Mouse (Mus musculus): ENCODE results near the gene 4930404N11Rik.

Gene 4930404N11Rik

DNA sequence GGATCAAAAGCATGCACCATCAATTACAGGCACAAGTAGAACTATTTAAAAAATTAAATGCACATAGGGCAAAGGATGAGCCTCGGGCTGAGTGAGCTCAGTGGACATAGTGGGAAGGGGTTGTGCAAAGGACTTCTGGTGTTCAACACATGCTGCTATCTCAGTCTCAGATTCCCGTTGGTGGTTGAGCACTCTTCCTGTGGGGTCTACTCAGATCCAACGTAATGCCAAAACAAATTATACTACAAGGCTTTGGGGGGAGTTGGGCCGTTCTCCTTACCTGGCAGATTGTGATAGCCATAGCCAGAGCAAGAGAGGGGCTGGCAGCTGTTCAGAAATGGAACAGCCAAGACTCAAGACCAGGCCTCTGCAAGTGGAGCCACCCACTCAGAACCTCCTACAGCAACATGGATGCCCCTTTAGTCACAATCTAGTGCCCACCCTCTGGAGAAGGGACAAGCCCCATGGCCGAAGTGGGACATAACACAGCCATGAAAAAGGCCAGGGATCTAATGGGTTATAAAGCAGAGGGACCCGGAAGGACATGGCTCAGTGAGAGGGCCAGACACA lies 14.3 kb upstream of the 4930404N11Rik start:
- DNase-seq (ENCODE audit: low read depth), result no peak

DNA sequence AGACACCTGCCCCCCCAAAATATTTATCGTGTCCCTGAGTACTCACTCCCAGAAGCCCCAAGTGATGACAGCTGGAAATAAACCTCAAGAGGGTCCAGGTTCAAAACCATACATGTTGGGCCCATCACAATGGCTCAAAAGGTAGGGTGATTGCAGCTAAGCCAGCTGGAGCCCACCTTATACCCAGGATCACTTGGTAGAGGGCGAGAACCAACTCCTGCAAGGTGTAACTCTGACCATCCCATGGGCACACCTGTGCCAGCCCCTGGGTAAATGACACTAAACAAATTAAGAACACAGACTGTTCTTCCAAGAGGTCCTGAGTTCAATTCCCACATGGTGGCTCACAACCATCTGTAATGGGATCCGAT lies 13.6 kb upstream of the 4930404N11Rik start:
- no peak for DNase-seq (ENCODE audit: low read depth)

DNA sequence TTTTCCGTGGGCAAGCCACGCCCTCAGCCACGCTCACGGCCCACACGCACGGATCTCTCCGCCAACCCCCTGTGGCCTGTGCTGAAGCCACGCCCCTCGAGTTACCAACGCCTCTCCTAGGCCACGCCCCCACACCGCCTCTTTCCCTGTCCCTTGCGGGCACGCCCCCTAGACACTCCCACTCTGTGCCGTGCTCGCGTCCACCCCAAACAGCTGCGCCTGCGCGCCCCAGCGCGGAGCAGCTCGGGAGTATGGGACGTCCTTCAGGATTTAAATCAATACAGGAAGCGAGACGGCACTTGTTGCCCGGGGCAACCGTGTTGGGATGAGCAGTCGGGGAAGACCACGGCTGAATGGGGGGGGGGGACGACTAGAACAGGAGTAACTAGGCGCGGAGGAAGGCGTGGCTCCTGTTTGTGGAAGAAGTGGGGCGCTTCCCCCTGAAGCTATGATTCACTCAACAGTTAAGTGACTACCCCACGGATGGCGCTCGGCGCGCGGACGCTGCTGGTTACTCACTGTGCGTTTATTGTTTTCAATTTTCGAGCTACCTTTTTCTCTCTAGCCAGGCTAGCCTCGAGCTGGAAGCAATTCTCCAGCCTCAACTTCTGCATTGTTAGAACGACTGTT lies 13.1 kb upstream of the 4930404N11Rik start:
- DNase-seq (ENCODE audit: low read depth), result peak; percentile 100

DNA sequence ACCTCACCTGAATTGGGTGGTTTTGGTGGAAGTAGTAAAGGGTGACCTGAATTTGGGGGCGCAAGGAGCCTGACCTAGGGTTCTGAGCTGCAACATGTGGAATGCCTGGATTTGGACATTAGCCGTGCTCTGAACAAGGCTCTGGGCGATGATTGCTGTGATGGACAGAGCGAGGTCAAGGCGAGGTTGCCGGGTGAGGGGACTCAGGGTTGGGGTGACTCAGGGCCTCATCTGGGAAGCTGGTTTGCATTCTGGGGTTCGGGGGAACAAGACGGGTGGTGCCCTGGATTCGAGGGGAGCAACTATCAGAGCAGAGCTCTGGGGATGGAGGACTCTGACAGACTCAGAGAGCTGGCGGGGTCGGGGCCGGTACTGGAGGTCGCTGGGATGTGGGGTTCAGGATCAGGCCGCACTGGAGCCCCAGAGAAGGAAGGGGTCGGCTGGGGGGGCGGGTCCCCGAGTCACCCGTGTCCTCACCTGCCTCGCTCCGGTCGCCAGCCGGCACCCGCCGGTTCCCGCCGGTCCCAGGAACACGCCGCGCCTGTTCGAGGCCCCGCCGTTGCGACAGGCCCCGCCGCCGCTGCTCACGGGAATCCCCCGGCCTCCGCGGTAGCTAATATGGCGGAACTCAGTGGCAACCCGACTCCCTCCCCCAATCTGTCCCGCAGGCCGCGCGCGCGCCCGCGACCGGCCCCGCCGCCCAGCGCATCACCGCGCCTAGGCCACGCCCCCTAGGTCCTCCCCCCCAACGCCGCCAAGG lies 12.4 kb upstream of the 4930404N11Rik start, which contains the start of gene Fzr1:
Gene Fzr1 (minus strand): TSS at position 724 of the 760 bp plus-strand sequence.
- no peak for DNase-seq (ENCODE audit: low read depth)

DNA sequence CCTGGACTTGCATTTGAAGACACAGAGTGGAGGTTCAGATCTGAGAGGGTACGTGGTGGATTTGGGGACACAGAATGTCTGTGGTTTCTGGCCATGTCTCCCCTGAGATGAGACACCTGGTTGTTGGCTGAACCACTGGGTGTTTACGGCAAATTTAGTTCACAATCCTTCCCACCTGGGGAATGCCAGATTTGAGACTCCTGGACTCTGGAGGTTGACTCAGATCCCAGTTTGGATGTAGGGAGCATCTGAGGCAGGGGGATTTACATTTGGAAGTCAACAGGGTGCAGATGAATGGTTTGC lies 11.7 kb upstream of the 4930404N11Rik start:
- peak; percentile 52 for DNase-seq (ENCODE audit: low read depth)

DNA sequence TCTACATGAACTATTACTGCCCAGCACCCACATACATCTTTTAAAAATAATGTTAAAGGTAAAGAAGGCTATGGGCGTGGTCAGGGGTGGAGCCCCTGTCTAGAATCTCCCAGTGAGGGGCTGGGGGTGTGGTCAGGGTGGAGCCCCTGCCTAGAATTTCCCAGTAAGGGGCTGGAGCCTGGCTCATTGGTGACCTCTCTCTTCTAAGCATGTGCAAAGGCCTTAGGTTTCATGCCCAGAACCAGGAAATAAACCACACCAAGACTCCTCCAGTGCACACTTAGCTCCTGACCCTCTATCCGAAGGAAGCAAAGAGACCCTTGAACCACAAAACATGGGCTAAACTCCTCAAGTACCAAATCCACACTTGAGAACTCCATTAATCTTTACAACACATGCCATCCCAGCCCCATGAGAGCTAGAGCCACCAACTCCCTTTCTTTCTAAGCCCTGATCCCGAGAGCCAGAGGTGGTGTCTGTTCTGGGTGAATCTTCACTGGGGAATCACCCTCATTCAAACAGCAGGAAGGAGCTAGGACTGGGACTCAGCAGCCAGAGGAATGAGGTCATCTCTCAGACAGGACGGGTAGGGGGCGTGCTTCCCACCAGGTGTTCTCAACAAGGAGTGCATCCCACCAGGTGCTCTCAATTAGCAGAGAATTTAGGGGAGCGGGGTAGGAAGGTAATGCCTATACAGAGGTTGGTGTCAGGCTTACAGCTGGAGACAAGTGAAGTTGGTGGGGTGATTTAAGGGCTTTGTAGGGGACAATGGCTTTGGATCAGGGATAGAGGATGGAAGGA lies 11.1 kb upstream of the 4930404N11Rik start:
- DNase-seq (ENCODE audit: low read depth), result peak; percentile 57

DNA sequence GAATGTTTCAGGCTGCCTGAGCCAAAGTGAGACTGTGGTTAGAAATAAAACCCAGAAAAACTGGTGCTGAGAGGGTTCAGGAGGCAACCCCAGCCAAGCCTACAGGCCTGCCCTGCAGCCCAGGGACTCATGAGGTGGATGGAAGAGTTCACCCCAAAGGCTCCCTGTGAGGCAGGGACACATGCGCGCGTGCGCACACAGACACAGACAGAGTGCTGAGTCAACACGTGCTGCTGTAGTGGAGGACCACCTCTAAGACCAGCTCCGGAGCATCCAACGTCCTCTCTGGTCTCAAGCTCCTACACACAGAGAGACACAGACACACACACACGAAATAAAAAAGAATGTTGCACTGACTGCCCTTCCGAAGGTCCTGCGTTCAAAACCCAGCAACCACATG lies 9.7 kb upstream of the 4930404N11Rik start:
- DNase-seq (ENCODE audit: low read depth), result no peak

DNA sequence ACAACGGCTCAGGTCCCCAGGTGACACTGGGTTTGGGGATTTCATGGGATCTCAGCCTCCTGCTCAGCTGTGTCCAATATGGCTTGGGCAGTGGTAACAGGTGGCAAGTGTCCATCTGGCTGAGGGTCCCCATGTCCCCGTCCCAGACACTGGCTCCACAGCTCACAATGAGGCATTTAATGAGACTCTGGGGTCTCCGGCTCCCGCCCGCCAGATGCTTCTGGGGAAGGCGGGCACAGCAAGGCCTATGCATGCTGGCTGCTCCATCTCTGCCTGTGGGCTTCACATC lies 1.5 kb upstream of the 4930404N11Rik start:
- no peak for DNase-seq (ENCODE audit: low read depth)

DNA sequence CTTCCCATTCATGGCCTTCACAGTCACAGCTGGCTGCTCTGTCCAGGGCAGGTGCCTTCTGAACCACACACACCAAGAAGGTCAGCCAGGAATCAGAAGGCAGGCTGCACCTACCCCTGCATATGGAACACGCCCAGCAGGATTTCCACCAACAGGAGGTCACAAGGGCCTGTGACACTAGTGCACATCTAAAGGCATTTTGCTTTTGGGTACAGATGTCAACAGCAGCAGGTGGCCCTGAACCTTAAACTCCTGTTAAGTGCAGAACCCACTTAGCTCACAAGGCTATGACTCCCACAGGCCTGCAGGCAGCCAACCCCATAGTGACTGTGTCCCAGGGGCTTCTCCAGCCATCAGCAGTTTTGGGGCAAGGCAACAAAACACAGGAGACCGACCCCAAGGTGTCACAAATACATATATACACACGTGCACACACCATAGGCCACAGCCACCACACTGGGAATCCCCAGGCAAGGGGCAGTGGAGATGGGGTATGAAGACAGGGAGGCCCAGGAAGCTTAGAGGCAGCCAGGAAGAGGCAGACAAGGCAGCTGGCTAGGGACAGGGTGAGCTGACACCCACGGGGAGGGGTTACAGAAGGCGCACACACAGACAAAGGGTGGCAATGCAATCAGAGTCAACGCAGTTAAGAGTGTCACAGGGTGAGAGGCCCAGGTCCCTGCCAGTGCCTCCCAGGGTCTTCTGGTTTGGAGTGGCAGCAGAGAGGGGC lies 1.0 kb upstream of the 4930404N11Rik start:
- DNase-seq (ENCODE audit: low read depth), result no peak

DNA sequence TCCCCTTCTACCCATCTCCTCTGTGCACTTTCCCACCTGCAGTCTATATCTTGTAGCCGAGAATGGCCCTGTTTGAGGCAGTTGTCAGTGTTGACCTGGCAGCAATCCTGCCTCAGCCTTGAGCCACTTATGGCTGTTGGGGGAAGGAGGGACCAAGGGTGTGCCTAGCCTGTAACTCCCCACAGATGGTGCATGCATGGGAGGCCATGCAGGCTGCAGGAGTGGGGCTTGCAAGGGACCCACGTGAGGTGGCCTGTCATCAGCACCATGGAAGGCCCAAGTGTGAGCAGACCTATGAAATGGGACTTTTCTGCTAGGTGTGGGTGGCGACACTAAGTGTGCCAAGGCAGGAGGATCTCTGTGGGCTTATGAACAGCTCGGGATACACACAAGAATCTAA lies 543 bp downstream of the 4930404N11Rik start:
- no peak for DNase-seq (ENCODE audit: low read depth)

DNA sequence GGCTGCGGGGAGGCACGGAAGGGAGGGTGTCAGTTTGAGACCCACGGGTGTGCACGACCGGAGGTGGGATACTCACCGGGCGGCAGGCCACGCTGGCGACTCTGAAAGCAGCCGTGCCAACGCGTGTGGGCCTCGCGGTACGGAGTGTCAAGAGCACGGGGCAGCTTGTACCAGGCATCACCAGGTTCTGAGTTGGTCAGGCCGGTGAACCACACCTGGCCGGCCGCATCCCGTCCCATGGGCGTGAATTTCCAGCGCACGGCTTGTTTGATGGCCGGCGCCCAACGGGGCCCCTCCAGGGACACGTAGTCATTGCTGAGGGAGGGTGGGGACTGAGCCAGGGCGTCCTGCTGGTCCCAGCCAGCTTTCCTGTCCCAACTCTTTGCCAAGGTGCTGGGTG lies 950 bp downstream of the 4930404N11Rik start:
- DNase-seq (ENCODE audit: low read depth), result no peak

DNA sequence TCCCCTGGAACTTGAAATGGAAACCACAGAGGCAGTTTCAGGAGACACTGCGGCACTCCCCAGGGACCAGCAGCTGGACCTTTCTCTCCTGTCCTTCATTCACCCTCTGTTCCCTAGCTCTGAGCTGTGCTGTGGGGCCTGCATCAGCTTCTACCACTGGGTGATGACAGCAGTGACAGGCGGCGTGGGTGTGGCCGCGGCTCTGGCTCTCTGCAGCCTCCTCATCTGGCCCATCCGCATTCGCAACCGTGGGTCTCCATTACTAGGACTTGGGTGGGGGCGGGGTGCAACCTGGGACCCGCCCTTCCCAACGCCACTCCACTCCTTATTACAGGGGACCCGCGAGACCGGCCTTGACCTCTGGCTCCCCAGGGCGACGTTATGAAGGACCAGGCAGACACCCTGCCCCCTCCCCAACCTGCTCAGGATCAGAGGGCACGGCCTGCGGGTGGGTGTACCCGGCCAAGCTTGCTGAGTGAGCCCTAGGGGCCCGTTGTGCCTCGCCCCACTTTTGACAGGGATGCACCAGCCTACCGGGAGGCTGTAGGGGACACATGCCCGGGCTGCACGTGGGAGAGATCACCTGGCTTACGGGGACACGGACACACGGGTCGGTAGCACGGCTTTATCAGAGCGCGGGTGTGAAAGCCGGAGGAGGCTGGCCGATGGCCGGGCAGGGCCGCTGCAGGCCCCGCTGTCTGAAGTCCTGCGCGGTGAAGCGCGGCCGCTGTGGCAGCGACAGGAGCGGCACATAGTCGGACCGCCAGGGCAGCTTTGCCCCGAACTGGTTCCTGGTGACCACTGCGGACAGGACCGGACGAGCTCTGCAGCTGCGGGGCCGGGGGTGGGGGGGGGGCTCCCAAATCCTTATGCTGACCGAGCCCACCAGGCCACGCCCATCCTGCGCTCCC lies 1.9 kb downstream of the 4930404N11Rik start:
- no peak for DNase-seq (ENCODE audit: low read depth)

DNA sequence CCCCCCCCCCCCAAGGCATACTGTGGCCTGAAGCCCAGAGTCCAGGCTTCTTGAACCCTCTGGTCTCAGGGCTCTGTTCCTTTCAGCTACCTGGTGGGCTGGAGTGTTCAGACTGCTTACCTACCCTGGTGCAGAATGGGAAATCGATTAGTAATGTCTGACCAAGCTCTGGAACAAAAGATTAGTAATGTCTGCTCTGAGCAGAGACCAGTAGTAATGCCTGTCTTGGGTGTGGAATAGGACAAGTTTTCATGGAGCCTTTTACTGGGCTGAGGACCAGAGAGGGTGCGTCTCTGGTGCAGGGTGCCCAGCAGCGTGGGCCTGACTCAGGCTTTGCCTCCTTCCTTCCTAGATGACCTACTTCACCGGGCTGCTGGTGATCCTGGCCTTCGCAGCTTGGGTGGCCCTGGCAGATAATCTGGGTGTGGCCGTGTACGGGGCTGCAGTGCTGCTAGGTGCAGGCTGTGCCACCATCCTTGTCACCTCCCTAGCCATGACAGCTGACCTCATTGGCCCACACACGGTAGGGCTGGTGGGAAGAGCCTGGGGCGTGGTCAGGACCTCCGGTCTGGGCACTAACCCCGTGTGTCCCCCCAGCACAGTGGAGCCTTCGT lies 3.2 kb downstream of the 4930404N11Rik start:
- DNase-seq (ENCODE audit: low read depth), result no peak

DNA sequence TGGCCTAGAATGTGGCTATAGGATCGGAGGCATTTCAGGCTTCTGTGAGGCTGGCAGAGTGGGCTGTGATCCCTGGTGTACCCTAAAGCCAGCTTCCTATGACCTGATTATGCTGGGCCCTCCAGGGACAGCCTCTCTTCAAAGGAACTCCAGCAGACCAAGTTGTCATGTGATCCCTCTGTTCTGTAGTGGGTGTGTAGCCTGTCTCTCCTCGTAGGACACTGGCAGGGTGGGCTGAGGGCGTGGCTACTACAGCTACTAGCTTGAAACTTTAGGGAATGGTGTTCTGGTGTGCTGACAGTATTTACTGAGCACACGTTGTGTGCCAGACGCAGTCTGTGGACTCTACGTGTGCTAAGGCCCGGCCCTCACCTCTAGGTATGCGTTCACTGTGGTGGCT lies 4.9 kb downstream of the 4930404N11Rik start:
- no peak for DNase-seq (ENCODE audit: low read depth)

DNA sequence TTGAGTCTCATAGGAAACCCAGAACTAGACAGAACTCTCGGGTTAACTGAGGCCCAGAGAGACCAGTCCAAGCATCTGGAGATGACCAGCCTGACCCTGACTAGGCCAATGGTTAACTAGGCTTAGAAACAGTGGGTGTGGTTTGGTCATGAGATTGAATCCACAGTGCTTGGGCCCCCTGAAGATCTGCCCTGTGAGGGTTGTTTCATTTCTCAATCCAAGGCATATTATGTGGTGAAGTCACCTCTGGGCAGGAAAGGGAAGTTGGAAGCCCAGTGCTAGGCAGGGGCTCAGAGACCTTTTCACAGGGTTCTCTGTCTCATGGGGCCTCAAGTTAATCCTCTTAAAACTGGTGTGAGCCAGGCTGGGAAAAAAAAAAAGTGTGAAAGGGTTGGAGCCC lies 6.8 kb downstream of the 4930404N11Rik start:
- DNase-seq (ENCODE audit: low read depth), result no peak

DNA sequence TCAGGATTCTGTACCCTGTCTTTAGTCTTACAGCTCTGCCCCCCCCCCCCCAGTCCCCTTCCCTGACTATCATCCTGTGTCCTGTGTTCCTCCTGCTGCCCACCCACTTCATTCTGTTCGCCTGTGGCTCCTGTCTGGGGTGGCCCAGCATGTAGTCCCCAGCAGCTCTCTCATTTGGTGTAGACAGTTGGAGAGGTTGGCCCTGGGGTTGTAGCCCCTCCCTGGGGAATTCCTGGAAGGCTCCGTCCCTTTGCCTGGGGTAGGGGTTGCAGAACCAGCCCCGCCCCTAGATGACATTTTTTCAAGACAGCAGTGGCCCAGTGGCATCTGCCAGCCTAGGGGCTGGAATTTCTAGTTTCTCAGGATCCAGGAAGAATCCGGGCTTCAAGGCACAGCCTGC lies 7.4 kb downstream of the 4930404N11Rik start:
- DNase-seq (ENCODE audit: low read depth), result no peak

DNA sequence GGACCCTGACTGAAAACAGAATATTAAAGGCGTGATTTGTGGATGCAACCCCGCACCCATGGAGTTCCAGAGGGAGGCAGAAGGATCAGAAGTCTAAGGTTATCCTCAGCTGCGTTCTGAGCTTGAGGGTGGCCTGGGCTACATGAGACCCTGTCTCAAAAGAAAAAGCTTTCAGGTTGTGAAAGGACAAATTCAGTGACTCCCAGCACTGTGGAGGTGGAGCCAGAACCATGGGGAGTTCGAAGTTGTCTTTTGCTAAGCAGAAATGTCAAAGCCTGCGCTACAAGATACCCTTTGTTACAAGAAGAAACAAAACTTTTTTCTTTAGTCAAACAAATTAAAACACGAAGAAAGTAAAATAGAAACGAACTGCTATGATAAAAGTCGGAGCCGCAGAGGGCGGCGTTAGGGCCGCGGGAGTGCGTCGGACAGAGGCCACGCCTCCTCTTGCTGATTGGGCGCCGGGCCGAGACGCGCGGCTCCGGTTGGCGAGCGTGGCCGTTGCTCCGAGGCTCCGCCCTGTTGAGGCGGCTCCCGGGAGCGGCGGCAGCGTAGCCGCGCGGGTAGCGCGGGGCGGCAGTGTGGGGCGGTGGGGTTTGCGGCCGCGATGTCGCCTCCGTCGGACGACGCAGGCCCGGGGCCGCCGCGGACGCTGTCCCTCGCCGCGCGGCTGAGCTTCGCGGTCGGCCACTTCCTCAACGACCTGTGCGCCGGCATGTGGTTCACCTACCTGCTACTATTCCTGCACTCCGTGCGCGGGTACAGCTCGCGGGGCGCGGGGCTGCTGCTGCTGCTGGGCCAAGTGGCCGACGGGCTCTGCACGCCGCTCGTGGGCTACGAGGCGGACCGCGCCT lies 8.4 kb downstream of the 4930404N11Rik start, which contains the start of gene Mfsd12:
Gene Mfsd12 (plus strand): TSS at position 501 of the 854 bp plus-strand sequence.
- DNase-seq (ENCODE audit: low read depth), result peak; percentile 94

DNA sequence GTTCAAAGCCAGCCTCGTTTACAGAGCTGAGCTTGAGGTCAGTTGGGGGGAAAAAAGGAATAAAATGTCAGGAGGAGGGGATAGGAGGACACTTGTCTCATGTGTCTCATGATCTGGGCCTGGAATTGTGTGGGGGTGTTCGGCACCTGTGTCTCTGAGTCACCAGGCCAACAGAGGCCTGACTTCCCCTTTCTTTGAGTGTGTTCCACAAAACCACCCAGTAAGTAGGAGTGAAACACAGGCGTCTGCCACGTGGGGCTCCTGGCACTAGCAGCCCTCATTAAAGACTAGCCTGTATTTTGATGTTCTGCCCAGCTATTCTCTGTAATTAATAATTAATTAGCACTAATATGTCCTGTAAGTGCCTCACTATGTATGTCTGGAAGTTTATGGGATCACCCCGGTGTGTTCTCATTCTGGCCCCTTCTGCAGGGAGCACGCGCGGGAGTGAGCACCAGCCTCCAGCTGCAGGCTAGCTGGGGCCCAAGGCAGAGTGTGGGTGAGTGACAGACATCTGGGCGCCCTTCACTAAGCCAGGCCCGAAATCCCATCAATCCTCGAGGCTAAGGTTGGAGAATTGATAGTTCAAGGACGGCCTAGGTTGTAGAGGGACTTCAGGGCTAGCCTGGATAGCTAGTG lies 9.1 kb downstream of the 4930404N11Rik start:
- no peak for DNase-seq (ENCODE audit: low read depth)

DNA sequence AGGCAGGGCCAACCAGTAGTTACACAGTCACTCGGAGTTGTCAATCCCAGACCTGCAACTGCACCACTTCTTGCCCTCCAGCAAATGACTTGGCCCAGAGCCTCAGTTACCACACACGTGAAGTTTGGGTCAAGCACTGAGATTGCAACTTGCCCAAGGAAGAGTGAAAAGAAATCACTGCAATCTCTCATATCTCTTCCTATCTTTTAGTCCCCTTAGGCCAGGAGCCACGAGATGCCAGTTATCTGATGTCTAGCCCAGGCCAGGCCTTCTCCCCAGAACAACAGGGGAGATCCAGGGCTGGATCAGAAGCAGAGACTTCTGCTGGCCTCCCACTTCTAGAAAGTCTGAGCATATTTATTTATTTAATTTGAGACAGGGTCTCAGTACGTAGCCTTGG lies 10.1 kb downstream of the 4930404N11Rik start:
- DNase-seq (ENCODE audit: low read depth), result no peak

Measured in induced T-regulatory cell, adult 2 months (primary cell).